In the genomic region with DNA sequence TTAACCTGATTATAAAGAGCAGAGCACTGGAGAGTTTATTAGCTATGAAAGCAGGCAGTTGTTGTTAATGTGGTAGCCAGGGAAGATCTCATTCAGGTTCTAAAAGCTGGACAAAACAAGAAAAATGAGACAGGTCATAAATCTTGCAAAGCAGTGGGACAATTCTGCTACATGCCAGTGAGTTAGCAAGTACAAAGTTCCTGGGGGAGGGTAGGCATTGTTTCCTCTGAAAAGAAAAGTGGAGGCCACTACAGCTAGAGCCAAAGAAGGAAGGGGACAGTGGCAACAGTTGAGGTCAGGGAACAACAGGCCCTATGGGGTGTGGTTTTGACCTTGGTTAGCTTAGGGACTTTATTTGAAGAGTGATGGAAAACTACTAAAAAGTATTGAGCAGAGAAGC, we compare ENCODE assay signal across 19 mouse cellular contexts.
A peak's percentile ranks its signal among the peaks of the same experiment; 100 is the strongest.
DNase-seq lines count a peak whose midpoint lies in the region; ATAC-seq and TF ChIP-seq lines count a peak whose summit lies in the region.
"Had no signal": no experiment of that assay in that cellular context is flagged by ENCODE, and none has a peak within 500 bp of the region (broad histone marks: within the 10 kb centered on the region; RNA-seq: fewer than 3 reads in every experiment).

No protein-coding gene starts in this region.

- no peak overlapping the region for H3K9ac ChIP-seq in midbrain, embryonic 11.5 days (ENCODE audit: low read length)
- H3K9ac ChIP-seq in midbrain, embryonic 14.5 days (replicated peaks; ENCODE audit: low read length) = no peak overlapping the region
- H3K9ac ChIP-seq in kidney, postnatal 0 days (ENCODE audit: low read depth, low read length) = no peak overlapping the region
- H3K9ac ChIP-seq: forebrain, embryonic 12.5 days; limb, embryonic 12.5 days; liver, embryonic 12.5 days; midbrain, embryonic 13.5 days had no signal

- no peak overlapping the region for H3K27ac ChIP-seq in midbrain, embryonic 11.5 days (ENCODE audit: low read depth, low read length)
- H3K27ac ChIP-seq in midbrain, embryonic 14.5 days (replicated peaks; ENCODE audit: low read depth, low read length) = no peak overlapping the region
- no peak overlapping the region for H3K27ac ChIP-seq in kidney, postnatal 0 days
- no peak overlapping the region for H3K27ac ChIP-seq in forebrain, embryonic 10.5 days
- H3K27ac ChIP-seq: embryonic facial prominence, embryonic 10.5 days; forebrain, embryonic 12.5 days; gastrocnemius, adult 2 months; limb, embryonic 12.5 days; liver, embryonic 12.5 days; midbrain, embryonic 13.5 days had no signal

- no peak overlapping the region for H3K4me2 ChIP-seq in midbrain, embryonic 11.5 days
- H3K4me2 ChIP-seq in midbrain, embryonic 14.5 days (ENCODE audit: low read length) = no peak overlapping the region
- H3K4me2 ChIP-seq in kidney, postnatal 0 days (ENCODE audit: low read length) = no peak overlapping the region
- H3K4me2 ChIP-seq: forebrain, embryonic 12.5 days; limb, embryonic 12.5 days; liver, embryonic 12.5 days; midbrain, embryonic 13.5 days had no signal

- DNase-seq in adrenal gland, adult 2 months = peak; percentile 5
- no peak for DNase-seq in adrenal gland, postnatal 25 days
- peak; percentile 72 for DNase-seq in midbrain, embryonic 11.5 days (ENCODE audit: low spot score, missing footprints)
- no peak for DNase-seq in midbrain, embryonic 14.5 days
- DNase-seq in kidney, postnatal 0 days (ENCODE audit: low spot score) = peak; percentile 65
- DNase-seq in forebrain, embryonic 10.5 days (ENCODE audit: extremely low spot score, low spot score) = no peak
- no peak for DNase-seq in B cell, adult 2 months
- no peak for DNase-seq in cerebellum, postnatal 14 days
- DNase-seq: cerebellum, adult 9-11 months; gastrocnemius, adult 2 months; lung, adult 2 months; lung, postnatal 36 days; thymus, postnatal 4 days had no signal

- no peak for TF ChIP-seq CTCF in kidney, postnatal 0 days (IDR thresholded peaks at IDR 0.05; ENCODE audit: low read depth)

- H3K4me1 ChIP-seq in midbrain, embryonic 11.5 days (ENCODE audit: control insufficient read depth, insufficient read depth, low read length) = no peaks in the 10 kb centered on the region
- no peaks in the 10 kb centered on the region for H3K4me1 ChIP-seq in midbrain, embryonic 14.5 days (ENCODE audit: control insufficient read depth, insufficient read depth, low read length)
- no peaks in the 10 kb centered on the region for H3K4me1 ChIP-seq in kidney, postnatal 0 days (replicated peaks; ENCODE audit: insufficient read depth, low read length)
- H3K4me1 ChIP-seq in forebrain, embryonic 10.5 days = peaks cover 2% of the 10 kb centered on the region; the same call in 1 of the 2 replicates
- H3K4me1 ChIP-seq: embryonic facial prominence, embryonic 10.5 days; forebrain, embryonic 12.5 days; limb, embryonic 12.5 days; liver, embryonic 12.5 days; midbrain, embryonic 13.5 days had no signal

- no peaks in the 10 kb centered on the region for H3K36me3 ChIP-seq in midbrain, embryonic 11.5 days (ENCODE audit: control insufficient read depth, insufficient read depth, low read length)
- no peaks in the 10 kb centered on the region for H3K36me3 ChIP-seq in midbrain, embryonic 14.5 days (ENCODE audit: control insufficient read depth, insufficient read depth, low read length)
- no peaks in the 10 kb centered on the region for H3K36me3 ChIP-seq in kidney, postnatal 0 days (ENCODE audit: insufficient read depth, low read length)
- H3K36me3 ChIP-seq in forebrain, embryonic 10.5 days (replicated peaks) = no peaks in the 10 kb centered on the region
- H3K36me3 ChIP-seq: embryonic facial prominence, embryonic 10.5 days; forebrain, embryonic 12.5 days; limb, embryonic 12.5 days; liver, embryonic 12.5 days; midbrain, embryonic 13.5 days had no signal

- no peak for ATAC-seq in midbrain, embryonic 11.5 days (ENCODE audit: low FRiP score)
- ATAC-seq in midbrain, embryonic 14.5 days (ENCODE audit: low FRiP score, low TSS enrichment) = no peak
- ATAC-seq in kidney, postnatal 0 days (replicated peaks; ENCODE audit: low FRiP score, low read depth) = peak; percentile 46; the same call in 1 of the 2 replicates
- ATAC-seq: liver, embryonic 12.5 days; midbrain, embryonic 13.5 days had no signal

- H3K4me3 ChIP-seq in midbrain, embryonic 11.5 days (ENCODE audit: low read depth, low read length) = no peak overlapping the region
- no peak overlapping the region for H3K4me3 ChIP-seq in midbrain, embryonic 14.5 days (replicated peaks; ENCODE audit: low read depth, low read length)
- no peak overlapping the region for H3K4me3 ChIP-seq in kidney, postnatal 0 days (replicated peaks; ENCODE audit: low read depth, low read length)
- H3K4me3 ChIP-seq in forebrain, embryonic 10.5 days = no peak overlapping the region
- H3K4me3 ChIP-seq: embryonic facial prominence, embryonic 10.5 days; forebrain, embryonic 12.5 days; gastrocnemius, adult 2 months; limb, embryonic 12.5 days; liver, embryonic 12.5 days; midbrain, embryonic 13.5 days had no signal

- H3K27me3 ChIP-seq in midbrain, embryonic 11.5 days (ENCODE audit: control insufficient read depth, insufficient read depth, low read length) = no peaks in the 10 kb centered on the region
- H3K27me3 ChIP-seq in midbrain, embryonic 14.5 days (ENCODE audit: control insufficient read depth, insufficient read depth, low read length) = no peaks in the 10 kb centered on the region
- H3K27me3 ChIP-seq in kidney, postnatal 0 days (ENCODE audit: insufficient read depth, low read length) = no peaks in the 10 kb centered on the region
- no peaks in the 10 kb centered on the region for H3K27me3 ChIP-seq in forebrain, embryonic 10.5 days (ENCODE audit: poor library complexity, severe bottlenecking)
- H3K27me3 ChIP-seq: CH12.LX; forebrain, embryonic 12.5 days; limb, embryonic 12.5 days; liver, embryonic 12.5 days; midbrain, embryonic 13.5 days had no signal

- H3K9me3 ChIP-seq in midbrain, embryonic 11.5 days (ENCODE audit: control insufficient read depth, low read length) = no peaks in the 10 kb centered on the region
- H3K9me3 ChIP-seq in midbrain, embryonic 14.5 days (ENCODE audit: control insufficient read depth, low read length) = no peaks in the 10 kb centered on the region
- H3K9me3 ChIP-seq in kidney, postnatal 0 days (replicated peaks; ENCODE audit: low read length) = no peaks in the 10 kb centered on the region
- H3K9me3 ChIP-seq in forebrain, embryonic 10.5 days = no peaks in the 10 kb centered on the region
- H3K9me3 ChIP-seq: embryonic facial prominence, embryonic 10.5 days; forebrain, embryonic 12.5 days; limb, embryonic 12.5 days; liver, embryonic 12.5 days; midbrain, embryonic 13.5 days had no signal

Comparison
In these comparisons a context has a peak if more than half of its experiments do, and no peak if none do; other contexts are left out.
1. DNase-seq: peak in adrenal gland, adult 2 months (single experiment), midbrain, embryonic 11.5 days (single experiment) and kidney, postnatal 0 days (single experiment); none in adrenal gland, postnatal 25 days (single experiment), midbrain, embryonic 14.5 days (single experiment), forebrain, embryonic 10.5 days (single experiment), B cell, adult 2 months (0 of 2) and cerebellum, postnatal 14 days (0 of 2).